Mouse (Mus musculus) spleen, adult 18-20 months (tissue): Measurements from ENCODE around the gene Mtor.

ENCODE experiments used
- DNase-seq, 2 experiments: peaks; one replicate each; pipeline ENCODE4 v3.0.0; 2022; ENCODE audit warnings: mixed read lengths in 2 of 2

Mtor gene

DNA sequence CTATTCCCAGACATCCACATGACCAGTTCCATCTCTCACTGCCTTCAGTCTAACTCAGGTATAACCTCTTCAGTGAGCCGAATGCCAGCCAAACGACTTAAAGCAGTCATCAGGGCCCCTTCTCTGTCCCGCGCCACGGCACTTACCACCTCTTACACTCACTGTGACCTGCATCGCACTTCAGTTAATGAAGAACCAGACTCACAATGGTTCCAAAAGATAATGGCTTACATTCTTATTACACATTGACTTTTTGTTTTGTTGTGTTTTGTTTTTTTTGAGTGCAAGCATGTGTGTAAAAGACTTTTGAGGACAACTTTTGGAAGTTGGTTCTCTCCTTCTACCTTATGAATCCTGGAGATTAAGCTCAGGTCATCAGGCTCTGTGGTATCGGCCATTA, 5.8 kb upstream of the Mtor start:
- DNase-seq: no peak

GRCm38 (mm10) chr4:148444250-148444967, 4.0 kb upstream of the Mtor start, which contains the start of gene Ubiad1:
TSS of gene Ubiad1 (minus strand) at chr4:148444771.
- DNase-seq: peak; percentile 83 to 91

DNA sequence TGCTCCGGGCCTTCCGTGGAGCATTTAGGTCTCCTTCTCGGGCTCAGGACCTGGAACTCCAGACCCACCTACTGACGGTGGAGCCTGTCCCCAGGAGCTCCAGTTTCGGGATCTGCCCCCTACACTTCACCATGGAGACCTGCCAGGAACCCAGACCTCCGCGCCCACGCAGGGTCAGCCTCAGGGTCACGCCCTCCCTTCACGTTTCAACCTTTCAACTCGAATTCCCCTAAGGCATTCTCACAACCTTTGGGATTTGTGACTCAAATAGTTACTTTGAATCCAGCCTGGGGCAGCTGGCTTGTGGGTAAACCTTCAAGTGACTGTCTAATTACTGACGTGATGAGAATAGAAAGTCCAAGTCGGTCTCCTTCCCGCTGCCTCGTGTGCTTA, 438 bp downstream of the Mtor start:
- DNase-seq: no peak

GRCm38 (mm10) chr4:148453707-148454106, 5.3 kb downstream of the Mtor start:
- DNase-seq: no peak

- DNase-seq: no peak
These were observed 7.1 kb downstream of the Mtor start for GRCm38 (mm10) chr4:148455477-148456025.

DNA sequence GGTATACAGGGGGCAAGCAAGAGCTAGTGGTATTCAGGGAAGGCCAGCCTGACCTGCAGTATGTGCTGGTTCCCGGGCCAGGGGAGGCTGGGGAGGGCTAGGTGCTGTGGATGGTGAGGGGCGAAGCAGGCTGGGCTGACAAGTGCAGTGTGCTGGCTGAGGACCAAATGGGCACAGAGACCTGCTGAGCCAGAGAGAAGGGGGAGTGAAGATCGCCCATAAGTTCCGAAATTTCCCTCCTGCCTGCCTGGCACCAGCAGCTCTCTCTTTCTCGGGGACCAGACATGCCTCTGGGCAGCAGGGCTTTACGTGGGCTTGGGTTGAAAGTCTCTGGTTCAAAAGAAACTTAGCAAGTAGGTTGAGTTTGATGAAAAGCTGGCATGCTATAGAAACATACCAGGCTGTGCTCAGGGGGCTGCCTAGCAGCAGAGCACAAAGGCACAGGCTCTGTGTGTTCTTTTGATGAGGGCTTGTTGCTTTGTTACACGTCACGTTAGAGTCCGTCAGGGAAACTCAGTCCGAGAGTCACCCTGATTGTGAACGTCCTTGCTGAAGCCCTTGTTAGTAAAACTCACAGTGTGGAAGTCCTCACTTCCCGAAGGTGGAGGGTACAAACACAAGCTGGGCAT, 12.4 kb downstream of the Mtor start:
- no peak for DNase-seq

- no peak for DNase-seq
These were observed 13.4 kb downstream of the Mtor start for GRCm38 (mm10) chr4:148461772-148462171.

- no peak for DNase-seq
These were observed 14.3 kb downstream of the Mtor start for GRCm38 (mm10) chr4:148462717-148463116.

DNA sequence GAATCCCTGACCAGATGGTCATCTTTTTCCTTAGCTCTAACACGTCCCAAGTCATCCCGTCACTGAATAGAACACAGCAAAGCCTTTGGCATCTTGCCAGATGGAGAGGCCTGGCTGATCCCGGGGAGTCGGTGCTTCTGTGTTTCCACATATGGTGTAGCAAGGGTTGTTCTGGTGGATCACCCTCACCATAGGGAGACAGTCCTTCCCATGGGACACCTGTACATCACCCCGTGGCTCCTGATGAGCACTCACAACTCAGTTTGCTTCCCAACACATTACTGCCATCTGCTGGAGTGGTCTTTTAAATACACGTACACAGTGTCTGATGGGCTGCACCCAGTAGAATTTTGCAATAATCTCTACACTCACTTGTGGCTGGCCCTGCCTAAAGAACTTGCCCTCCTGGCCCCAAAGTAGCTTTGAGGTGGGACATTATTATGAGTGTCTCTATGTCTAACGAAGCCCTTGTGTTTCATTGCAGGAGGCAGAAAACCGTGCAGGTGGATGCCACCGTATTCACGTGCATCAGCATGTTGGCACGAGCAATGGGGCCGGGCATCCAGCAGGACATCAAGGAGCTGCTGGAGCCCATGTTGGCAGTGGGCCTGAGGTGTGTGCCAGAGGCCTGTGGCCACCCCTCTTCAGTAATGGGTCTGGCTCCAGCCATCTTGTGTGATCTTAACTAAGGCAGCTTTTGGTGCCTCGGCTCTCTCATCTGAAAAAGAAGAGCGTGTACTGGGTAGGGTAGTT, 15.0 kb downstream of the Mtor start:
- no peak for DNase-seq

DNA sequence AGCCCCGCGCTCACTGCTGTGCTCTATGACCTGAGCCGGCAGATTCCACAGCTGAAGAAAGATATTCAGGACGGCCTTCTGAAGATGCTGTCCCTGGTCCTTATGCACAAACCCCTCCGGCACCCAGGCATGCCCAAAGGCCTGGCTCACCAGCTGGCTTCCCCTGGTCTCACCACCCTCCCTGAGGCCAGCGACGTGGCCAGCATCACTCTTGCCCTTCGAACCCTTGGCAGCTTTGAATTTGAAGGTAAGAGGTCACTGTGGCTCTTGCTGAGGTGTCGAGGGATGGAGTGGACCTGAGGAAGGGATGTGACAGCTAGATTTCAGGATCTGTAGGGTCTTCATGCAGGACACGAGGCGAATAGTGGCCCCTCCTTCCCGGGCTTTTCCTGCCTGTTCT, 15.9 kb downstream of the Mtor start:
- no peak for DNase-seq

DNA sequence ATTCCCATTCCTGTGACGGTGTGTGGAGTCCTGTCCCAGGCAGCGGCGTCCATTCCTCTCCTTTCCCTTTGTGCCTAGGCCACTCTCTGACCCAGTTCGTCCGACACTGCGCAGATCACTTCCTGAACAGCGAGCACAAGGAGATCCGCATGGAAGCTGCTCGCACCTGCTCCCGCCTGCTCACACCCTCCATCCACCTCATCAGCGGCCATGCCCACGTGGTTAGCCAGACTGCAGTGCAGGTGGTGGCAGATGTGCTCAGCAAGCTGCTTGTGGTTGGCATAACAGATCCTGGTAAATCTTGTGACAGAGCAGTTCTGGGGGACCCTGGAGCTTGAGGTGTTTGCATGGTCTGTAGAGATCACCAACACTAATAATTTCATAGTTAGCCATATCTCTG, 16.5 kb downstream of the Mtor start:
- no peak for DNase-seq

- no peak for DNase-seq
These were observed 18.2 kb downstream of the Mtor start for GRCm38 (mm10) chr4:148466511-148467079.

DNA sequence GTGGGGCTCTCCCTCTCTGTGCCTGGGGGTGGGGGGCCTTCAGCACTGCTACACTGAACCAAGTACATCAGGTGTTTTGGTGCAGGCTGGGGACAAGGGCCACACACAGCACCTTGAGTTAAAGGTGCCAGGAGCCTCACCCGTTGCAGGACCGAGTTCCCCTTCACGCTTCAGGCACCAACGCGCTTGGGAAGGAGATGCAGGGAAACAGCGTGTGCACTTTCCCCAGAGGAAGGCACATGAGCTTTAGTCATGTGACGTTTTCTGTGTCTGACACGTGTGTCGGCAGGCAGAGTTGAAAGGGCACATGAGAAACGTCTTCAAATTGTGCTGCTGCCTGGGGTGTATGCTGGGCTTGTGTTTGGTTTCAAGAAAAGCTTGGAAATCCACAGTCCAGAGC, 20.0 kb downstream of the Mtor start:
- DNase-seq: no peak

DNA sequence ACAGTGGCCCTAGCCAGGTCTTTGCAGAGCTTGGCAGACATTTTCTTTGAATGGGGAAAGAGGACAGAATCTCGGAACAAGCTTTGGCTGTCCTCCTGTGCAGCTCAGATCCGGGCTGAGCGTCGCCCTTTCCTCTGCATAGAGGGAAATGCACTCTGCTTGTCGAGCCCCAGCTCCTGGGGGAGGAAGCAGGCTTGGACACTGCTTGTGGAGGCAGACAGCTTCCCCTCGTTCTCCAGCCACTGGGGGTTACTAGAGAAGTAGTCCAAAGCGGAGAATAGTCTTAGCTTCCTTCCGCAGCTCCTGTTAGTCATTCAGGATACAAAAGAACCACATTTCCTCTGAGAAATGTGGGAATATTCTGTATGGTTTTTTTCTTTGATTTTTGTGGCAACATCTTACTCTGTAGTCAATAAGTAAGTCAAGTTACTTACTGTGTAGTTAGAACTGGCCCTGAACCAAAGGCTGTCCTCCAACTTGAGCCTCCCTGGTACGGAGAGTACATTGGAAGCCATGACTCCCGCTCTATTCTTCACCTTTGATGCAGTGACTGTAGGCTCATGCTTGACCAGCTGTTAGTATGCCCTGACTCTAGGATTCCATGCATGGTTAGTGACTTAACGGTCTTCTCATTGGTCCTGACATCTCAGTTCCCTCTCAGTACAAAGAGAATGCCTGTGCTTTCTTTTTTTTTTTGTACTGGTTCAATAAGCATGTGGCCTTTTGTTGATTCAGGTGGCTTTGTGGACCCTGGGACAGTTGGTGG, 21.3 kb downstream of the Mtor start:
- no peak for DNase-seq

GRCm38 (mm10) chr4:148471363-148471806, 23.0 kb downstream of the Mtor start:
- no peak for DNase-seq

- no peak for DNase-seq
These were observed 24.2 kb downstream of the Mtor start for GRCm38 (mm10) chr4:148472436-148473174.

- no peak for DNase-seq
These were observed 25.1 kb downstream of the Mtor start for GRCm38 (mm10) chr4:148473496-148473895.

DNA sequence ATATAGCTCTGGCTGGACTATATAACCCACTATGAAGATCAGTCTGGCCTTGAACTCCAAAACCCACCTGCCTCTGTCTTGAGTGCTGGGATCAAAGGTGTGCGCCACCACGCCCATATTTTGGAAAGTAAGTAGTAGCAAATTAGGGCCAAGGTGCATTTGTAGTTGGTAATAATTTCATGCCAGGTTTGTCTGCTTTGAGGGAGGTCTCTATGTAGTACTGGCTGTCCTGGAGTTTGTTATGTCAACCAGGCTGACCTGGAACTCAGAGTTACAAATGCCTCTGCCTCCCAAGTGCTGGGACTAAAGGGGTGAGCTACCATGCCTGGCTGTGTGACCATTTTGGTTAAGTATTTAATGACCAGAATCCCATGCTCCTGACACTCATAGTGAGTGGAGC, 31.8 kb downstream of the Mtor start:
- no peak for DNase-seq

DNA sequence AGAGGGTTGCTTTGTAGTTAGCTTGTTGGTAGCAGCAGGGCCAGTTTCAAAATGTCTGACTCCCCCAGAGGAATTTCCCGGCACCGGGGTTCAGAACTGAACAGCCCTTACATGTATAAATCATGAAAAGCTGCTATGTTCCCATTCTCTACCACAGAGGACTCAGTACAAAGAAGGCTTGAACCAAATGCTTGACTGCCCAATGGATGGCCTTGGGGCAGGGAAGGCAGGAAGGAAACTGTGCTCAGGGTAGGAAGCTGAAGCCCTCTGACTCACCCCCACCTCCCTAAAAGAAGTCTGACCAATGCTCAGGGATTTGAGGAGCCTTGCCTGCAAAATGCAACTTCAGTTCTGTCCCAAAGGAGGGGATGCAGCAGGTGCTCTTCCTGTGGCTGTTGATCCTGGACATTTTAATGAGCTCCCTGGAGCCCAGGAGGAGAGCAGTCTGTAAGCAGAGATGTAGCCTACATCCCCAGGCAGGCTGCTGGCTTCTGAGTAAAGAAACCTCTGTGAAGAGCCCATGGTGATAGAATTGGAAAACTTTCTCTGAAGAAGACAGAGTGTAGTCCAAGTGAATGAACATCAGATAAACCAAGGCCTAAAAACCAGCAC, 33.3 kb downstream of the Mtor start:
- DNase-seq: no peak

- no peak for DNase-seq
These were observed 36.1 kb downstream of the Mtor start for GRCm38 (mm10) chr4:148484511-148484910.

- DNase-seq: no peak
These were observed 39.4 kb downstream of the Mtor start for GRCm38 (mm10) chr4:148487841-148488240.
